ENCODE assay signal across 9 mouse cellular contexts in genomic region chr19:46478242-46478641, GRCm38 (mm10). TPM values are rescaled to one million over a fixed set of nuclear protein-coding genes. Genes with fewer than 3 reads are reported as not detected.
DNase-seq lines count a peak whose midpoint lies in the region; ATAC-seq and TF ChIP-seq lines count a peak whose summit lies in the region.
"Had no signal": no experiment of that assay in that cellular context is flagged by ENCODE, and none has a peak within 500 bp of the region (broad histone marks: within the 10 kb centered on the region; RNA-seq: fewer than 3 reads in every experiment).

No protein-coding gene starts in this region.

- no peak for DNase-seq in liver, embryonic 11.5 days (ENCODE audit: low spot score)
- no peak for DNase-seq in liver
- no peak for DNase-seq in heart, postnatal 0 days (ENCODE audit: low spot score)
- no peak for DNase-seq in thymus, postnatal 10 days (ENCODE audit: low spot score in 2 of 2)
- no peak for DNase-seq in retina, embryonic 14.5 days (ENCODE audit: low spot score)
- DNase-seq in spleen, postnatal 10 days (ENCODE audit: low spot score in 2 of 2): no peak

- no peak for ATAC-seq in liver, embryonic 11.5 days (replicated peaks; ENCODE audit: low FRiP score)
- peak; percentile 10; the same call in 1 of the 2 replicates for ATAC-seq in heart, postnatal 0 days (ENCODE audit: insufficient read depth, low read depth)

- no peak for TF ChIP-seq CTCF in bone marrow, adult 2 months (IDR thresholded peaks at IDR 0.05; ENCODE audit: control insufficient read depth, insufficient read depth, low read length)
- TF ChIP-seq CTCF in heart, postnatal 0 days (IDR thresholded peaks at IDR 0.05; ENCODE audit: low read depth): no peak

- no peak for TF ChIP-seq POLR2A in bone marrow, adult 2 months (IDR thresholded peaks at IDR 0.05; ENCODE audit: borderline replicate concordance, control insufficient read depth, low read depth, low read length)

- H3K9me3 ChIP-seq in liver, embryonic 11.5 days (ENCODE audit: control insufficient read depth, low read length): no peaks in the 10 kb centered on the region
- no peaks in the 10 kb centered on the region for H3K9me3 ChIP-seq in heart, postnatal 0 days (replicated peaks; ENCODE audit: control insufficient read depth, low read length)
- H3K9me3 ChIP-seq: limb, embryonic 12.5 days had no signal

- 82% methylated on average over 4 of the region's 4 CpGs for WGBS in liver, embryonic 11.5 days
- 75% methylated on average over 4 of the region's 4 CpGs for WGBS in bone marrow, adult 2 months
- WGBS in heart, postnatal 0 days: 47% methylated on average over 4 of the region's 4 CpGs
- 86% methylated on average over 4 of the region's 4 CpGs for WGBS in macrophage (ENCODE audit: missing documents)

- 0 out of 2 replicates have a peak overlapping the region, but pooled peaks have one; percentile 9 for H3K27ac ChIP-seq in liver, embryonic 11.5 days (ENCODE audit: low read depth, low read length)
- H3K27ac ChIP-seq in bone marrow, adult 2 months (ENCODE audit: control insufficient read depth, insufficient read depth, low read depth, low read length, poor library complexity): 0 out of 2 replicates have a peak overlapping the region, but pooled peaks have one; percentile 9
- H3K27ac ChIP-seq in heart, postnatal 0 days (ENCODE audit: low read depth): peak overlapping the region; percentile 83
- H3K27ac ChIP-seq in macrophage: peak overlapping the region; percentile 90

- no peak overlapping the region for H3K4me3 ChIP-seq in liver, embryonic 11.5 days (ENCODE audit: low read depth, low read length)
- H3K4me3 ChIP-seq in bone marrow, adult 2 months (replicated peaks; ENCODE audit: control insufficient read depth, low read depth, low read length): no peak overlapping the region
- no peak overlapping the region for H3K4me3 ChIP-seq in heart, postnatal 0 days (ENCODE audit: low read depth, low read length)
- no peak overlapping the region for H3K4me3 ChIP-seq in macrophage (ENCODE audit: inconsistent target)
- H3K4me3 ChIP-seq: limb, embryonic 12.5 days had no signal

- no peaks in the 10 kb centered on the region for H3K79me2 ChIP-seq in macrophage (ENCODE audit: inconsistent target)

- peaks cover 14% of the 10 kb centered on the region for H3K36me3 ChIP-seq in liver, embryonic 11.5 days (ENCODE audit: control insufficient read depth, insufficient read depth, low read length)
- peaks cover 26% of the 10 kb centered on the region for H3K36me3 ChIP-seq in heart, postnatal 0 days (replicated peaks; ENCODE audit: control insufficient read depth, insufficient read depth, low read length)
- no peaks in the 10 kb centered on the region for H3K36me3 ChIP-seq in macrophage (ENCODE audit: inconsistent target)

- no peak for TF ChIP-seq EP300 in heart, postnatal 0 days (IDR thresholded peaks at IDR 0.05; ENCODE audit: low read depth)

- H3K4me1 ChIP-seq in liver, embryonic 11.5 days (replicated peaks; ENCODE audit: control insufficient read depth, insufficient read depth, low read length): peaks cover 56% of the 10 kb centered on the region
- H3K4me1 ChIP-seq in bone marrow, adult 2 months (ENCODE audit: control insufficient read depth, insufficient read depth, low read length): peaks cover 3% of the 10 kb centered on the region
- peaks cover 50% of the 10 kb centered on the region for H3K4me1 ChIP-seq in heart, postnatal 0 days (ENCODE audit: control insufficient read depth, insufficient read depth)

- H3K4me2 ChIP-seq in liver, embryonic 11.5 days: no peak overlapping the region
- H3K4me2 ChIP-seq in heart, postnatal 0 days (ENCODE audit: low read depth, low read length): no peak overlapping the region
- H3K4me2 ChIP-seq: limb, embryonic 12.5 days had no signal

- peak overlapping the region; percentile 13; the same call in 1 of the 2 replicates for H3K9ac ChIP-seq in liver, embryonic 11.5 days (ENCODE audit: low read depth, low read length)
- no peak overlapping the region for H3K9ac ChIP-seq in heart, postnatal 0 days (replicated peaks; ENCODE audit: low read depth, low read length)
- H3K9ac ChIP-seq: limb, embryonic 12.5 days had no signal

- no peaks in the 10 kb centered on the region for H3K27me3 ChIP-seq in liver, embryonic 11.5 days (replicated peaks; ENCODE audit: control insufficient read depth, insufficient read depth, low read length)
- no peaks in the 10 kb centered on the region for H3K27me3 ChIP-seq in heart, postnatal 0 days (ENCODE audit: control insufficient read depth, insufficient read depth, low read length)
- H3K27me3 ChIP-seq: limb, embryonic 12.5 days had no signal

RNA-seq across cellular contexts. Expression of gene Trim8, which starts 23.3 kb away (rescaled TPM):
- 22.9 and 24.1 TPM in 2 replicates for polyA plus RNA-seq in liver, embryonic 11.5 days (2014; fragmentation: Nextera tagmentation; extraction: Ambion mirVana)
- 13.9 and 25.9 TPM in 2 replicates for polyA plus RNA-seq in bone marrow, adult 2 months (2011; ENCODE audit: insufficient read depth, insufficient read length, low replicate concordance, missing spikeins)
- total RNA-seq in heart, postnatal 0 days (2014; rRNA removed; ENCODE audit: low replicate concordance): 35.9 and 48.3 TPM in 2 replicates
- 14.3 and 14.6 TPM in 2 replicates for polyA plus RNA-seq in heart, postnatal 0 days (2015; fragmentation: Nextera tagmentation; extraction: Ambion mirVana)
- 10 to 100 TPM; 15.9 to 99.6 (median 53.2) TPM for total RNA-seq in macrophage (2018; cell fraction: chromatin; rRNA removed)
- total RNA-seq in macrophage (2018; cell fraction: cytosol; rRNA removed): 100 to 1,000 TPM in 1 of 26 experiments, 10 to 100 TPM in 25; 25.7 to 101 (median 73.3) TPM
- total RNA-seq in macrophage (2018; cell fraction: nucleus; rRNA removed): 100 to 1,000 TPM in 4 of 26 experiments, 10 to 100 TPM in 22; 24.4 to 126 (median 65.5) TPM
- polyA plus RNA-seq in macrophage (2018): 33.5 to 58.8 TPM (median 46.5 TPM) in 3 replicates

Comparison
In these comparisons a context has a peak if more than half of its experiments do, and no peak if none do; other contexts are left out.
1. H3K27ac ChIP-seq: peak in every context shown above with its lines; median percentile 90 in macrophage; 83 in heart, postnatal 0 days; 9 in liver, embryonic 11.5 days; 9 in bone marrow, adult 2 months.